Mouse (Mus musculus) midbrain, embryonic 14.5 days (tissue): ENCODE results near the gene Pcyt1a. TPM values are rescaled to one million over a fixed set of nuclear protein-coding genes. Genes with fewer than 3 reads are reported as not detected.

Experiments used
- ATAC-seq: fragments of 200-750 bp; cut with Nextera tagmentation; 2 replicates; pipeline ENCODE4 v1.8.0; 2017; ENCODE audit warnings: moderate number of reproducible peaks, moderate library complexity; ENCODE audit not compliant: low FRiP score, low TSS enrichment
- DNase-seq: peaks from one replicate; pipeline ENCODE4 v3.0.0-alpha.2; 2015
- H3K27ac ChIP-seq: fragments of 300-500 bp; sonication (generic); replicated peaks from 2 replicates; pipeline ENCODE4 v1.5.1; 2014; ENCODE audit warnings: mild to moderate bottlenecking, low read depth, low read length, moderate library complexity
- H3K27me3 ChIP-seq: fragments of 300-500 bp; sonication (generic); 2 replicates; pipeline ENCODE4 v1.6.1; 2014; ENCODE audit warnings: low read length, control low read depth, mixed read lengths; ENCODE audit not compliant: control insufficient read depth, insufficient read depth
- H3K36me3 ChIP-seq: fragments of 300-500 bp; sonication (generic); 2 replicates; pipeline ENCODE4 v1.6.1; 2014; ENCODE audit warnings: low read length, control low read depth; ENCODE audit not compliant: control insufficient read depth, insufficient read depth
- H3K4me1 ChIP-seq: fragments of 300-500 bp; sonication (generic); 2 replicates; pipeline ENCODE4 v1.6.1; 2014; ENCODE audit warnings: mild to moderate bottlenecking, antibody characterized with exemption, low read length, control low read depth; ENCODE audit not compliant: control insufficient read depth, insufficient read depth
- H3K4me2 ChIP-seq: fragments of 300-500 bp; sonication (generic); 2 replicates; pipeline ENCODE4 v1.6.1; 2014; ENCODE audit warnings: mild to moderate bottlenecking, low read length, moderate library complexity
- H3K4me3 ChIP-seq: fragments of 300-500 bp; sonication (generic); replicated peaks from 2 replicates; pipeline ENCODE4 v1.5.1; 2014; ENCODE audit warnings: low read depth, low read length
- H3K9ac ChIP-seq: fragments of 300-500 bp; sonication (generic); replicated peaks from 2 replicates; pipeline ENCODE4 v1.6.1; 2014; ENCODE audit warnings: mild to moderate bottlenecking, low read length, moderate library complexity
- H3K9me3 ChIP-seq: fragments of 300-500 bp; sonication (generic); 2 replicates; pipeline ENCODE4 v1.6.1; 2016; ENCODE audit warnings: low read length, control low read depth, mixed read lengths; ENCODE audit not compliant: control insufficient read depth
- WGBS: fragments of 180-500 bp; shearing (Covaris S2); extraction: QIAGEN DNeasy Blood & Tissue Kit; methylation state at CpG from one replicate; pipeline ENCODE4 v1.1.7; 2014; 5-methylcytosine and 5-hydroxymethylcytosine counted together
- polyA plus RNA-seq: library from polyadenylated mRNA; unstranded; fragments of >200 nt; fragmentation: Nextera tagmentation; extraction: Ambion mirVana; gene quantifications from 2 replicates; pipeline ENCODE4 v1.2.1, GENCODE M21; 2014

The Pcyt1a gene
- polyA plus RNA-seq: 34.9 and 57.0 TPM in 2 replicates

- H3K9me3 ChIP-seq: no peaks in the 10 kb centered on the region
- peaks cover 4% of the 10 kb centered on the region; the same call in 1 of the 2 replicates for H3K36me3 ChIP-seq
- peak within 1 kb of the TSS; percentile 81 for H3K4me3 ChIP-seq
- DNase-seq (peak; percentile 95), ATAC-seq (peak; percentile 95)
- peak within 1 kb of the TSS; percentile 94 for H3K27ac ChIP-seq
- H3K27me3 ChIP-seq: no peaks in the 10 kb centered on the region
- H3K4me1 ChIP-seq: peaks cover 8% of the 10 kb centered on the region; the same call in 1 of the 2 replicates
- peak within 1 kb of the TSS; percentile 78 for H3K9ac ChIP-seq
- WGBS: under 1% methylated on average over 54 of the region's 54 CpGs
- peak within 1 kb of the TSS; percentile 85 for H3K4me2 ChIP-seq
These were observed at the start of gene Pcyt1a for GRCm38 (mm10) chr16:32430474-32431046. TSS of gene Pcyt1a (plus strand) at chr16:32430921.

- H3K9ac ChIP-seq: no peak overlapping the region
- no peak for DNase-seq
- H3K27ac ChIP-seq: no peak overlapping the region
- no peak overlapping the region for H3K4me3 ChIP-seq
- H3K36me3 ChIP-seq: peaks cover 81% of the 10 kb centered on the region
- no peaks in the 10 kb centered on the region for H3K9me3 ChIP-seq
- H3K27me3 ChIP-seq: no peaks in the 10 kb centered on the region
- H3K4me2 ChIP-seq: no peak overlapping the region
- no peaks in the 10 kb centered on the region for H3K4me1 ChIP-seq
- no peak for ATAC-seq
These were observed 47.8 kb upstream of the Pcyt1a start for GRCm38 (mm10) chr16:32382901-32383300.

- ATAC-seq: no peak
- WGBS: 90% methylated on average over 2 of the region's 2 CpGs
- no peak for DNase-seq
- H3K4me3 ChIP-seq: no peak overlapping the region
- no peaks in the 10 kb centered on the region for H3K27me3 ChIP-seq
- no peak overlapping the region for H3K27ac ChIP-seq
- H3K4me1 ChIP-seq: no peaks in the 10 kb centered on the region
- no peaks in the 10 kb centered on the region for H3K9me3 ChIP-seq
- H3K9ac ChIP-seq: no peak overlapping the region
- H3K36me3 ChIP-seq: peaks cover 69% of the 10 kb centered on the region
- H3K4me2 ChIP-seq: no peak overlapping the region
These were observed 45.8 kb upstream of the Pcyt1a start for GRCm38 (mm10) chr16:32384885-32385284.

- H3K27ac ChIP-seq: no peak overlapping the region
- WGBS: 91% methylated on average over 3 of the region's 3 CpGs
These were observed 43.9 kb upstream of the Pcyt1a start for GRCm38 (mm10) chr16:32386826-32387225.

GRCm38 (mm10) chr16:32389049-32389448, 41.7 kb upstream of the Pcyt1a start:
- no peak for ATAC-seq
- Histone ChIP-seq H3K36me3 (peaks cover 58% of the 10 kb centered on the region), H3K4me2 (no peak overlapping the region), H3K4me1 (no peaks in the 10 kb centered on the region), H3K4me3 (no peak overlapping the region), H3K9ac (no peak overlapping the region), H3K9me3 (no peaks in the 10 kb centered on the region), H3K27ac (no peak overlapping the region), H3K27me3 (no peaks in the 10 kb centered on the region)
- DNase-seq: no peak

More at GRCm38 (mm10) chr16:32386826-32387225, 43.9 kb upstream of the Pcyt1a start:
- Histone ChIP-seq H3K9ac (no peak overlapping the region), H3K4me1 (no peaks in the 10 kb centered on the region), H3K4me3 (no peak overlapping the region), H3K4me2 (no peak overlapping the region), H3K36me3 (peaks cover 63% of the 10 kb centered on the region), H3K9me3 (no peaks in the 10 kb centered on the region), H3K27me3 (no peaks in the 10 kb centered on the region)
- no peak for DNase-seq
- ATAC-seq: no peak

GRCm38 (mm10) chr16:32389841-32390240, 40.9 kb upstream of the Pcyt1a start:
- H3K4me1 ChIP-seq: no peaks in the 10 kb centered on the region
- H3K9me3 ChIP-seq: no peaks in the 10 kb centered on the region
- no peak overlapping the region for H3K9ac ChIP-seq
- DNase-seq: no peak
- no peak overlapping the region for H3K4me2 ChIP-seq
- H3K36me3 ChIP-seq: peaks cover 52% of the 10 kb centered on the region
- no peaks in the 10 kb centered on the region for H3K27me3 ChIP-seq
- ATAC-seq: no peak
- no peak overlapping the region for H3K4me3 ChIP-seq
- 93% methylated on average over 3 of the region's 3 CpGs for WGBS
- no peak overlapping the region for H3K27ac ChIP-seq

GRCm38 (mm10) chr16:32390882-32391281, 39.8 kb upstream of the Pcyt1a start:
- H3K27ac ChIP-seq: no peak overlapping the region
- no peak overlapping the region for H3K9ac ChIP-seq
- WGBS: 96% methylated on average over 3 of the region's 3 CpGs
- no peak for ATAC-seq
- no peak for DNase-seq
- peaks cover 43% of the 10 kb centered on the region for H3K36me3 ChIP-seq
- no peaks in the 10 kb centered on the region for H3K9me3 ChIP-seq
- H3K4me1 ChIP-seq: no peaks in the 10 kb centered on the region
- H3K4me3 ChIP-seq: no peak overlapping the region
- H3K4me2 ChIP-seq: no peak overlapping the region
- H3K27me3 ChIP-seq: no peaks in the 10 kb centered on the region

GRCm38 (mm10) chr16:32395679-32396540, 34.8 kb upstream of the Pcyt1a start:
- H3K4me2 ChIP-seq: no peak overlapping the region
- H3K4me3 ChIP-seq: no peak overlapping the region
- no peaks in the 10 kb centered on the region for H3K4me1 ChIP-seq
- H3K27me3 ChIP-seq: no peaks in the 10 kb centered on the region
- ATAC-seq: no peak
- H3K9me3 ChIP-seq: no peaks in the 10 kb centered on the region
- H3K36me3 ChIP-seq: peaks cover 23% of the 10 kb centered on the region
- no peak overlapping the region for H3K9ac ChIP-seq
- no peak overlapping the region; the same call in 1 of the 2 replicates for H3K27ac ChIP-seq
- 74% methylated on average over 6 of the region's 6 CpGs for WGBS
- DNase-seq: no peak

GRCm38 (mm10) chr16:32396541-32396835, 34.2 kb upstream of the Pcyt1a start:
- ATAC-seq: no peak
- no peak overlapping the region for H3K9ac ChIP-seq
- 63% methylated on average over 3 of the region's 3 CpGs for WGBS
- no peak overlapping the region for H3K4me3 ChIP-seq
- H3K27ac ChIP-seq: no peak overlapping the region
- H3K36me3 ChIP-seq: peaks cover 17% of the 10 kb centered on the region
- no peaks in the 10 kb centered on the region for H3K9me3 ChIP-seq
- no peaks in the 10 kb centered on the region for H3K4me1 ChIP-seq
- no peaks in the 10 kb centered on the region for H3K27me3 ChIP-seq
- DNase-seq: no peak
- no peak overlapping the region for H3K4me2 ChIP-seq
